Mouse (Mus musculus) T-helper 2 cell (primary cell): Measurements from ENCODE around the gene Mtmr10.

Experiments used
- in situ Hi-C: fragments of 300-600 bp; cut with MboI, MseI; formaldehyde crosslinking; loops from one replicate; pipeline ENCODE4 v1.15.1; 2025; ENCODE audit warnings: high pct_unique_total_duplicates

The Mtmr10 gene

GRCm38 (mm10) chr7:64371940-64372878, 84.8 kb downstream of the Mtmr10 start:
- in situ Hi-C loops: no loop called here

- in situ Hi-C loops: no loop called here
Measured at GRCm38 (mm10) chr7:64373147-64373829, 85.8 kb downstream of the Mtmr10 start.

GRCm38 (mm10) chr7:64373830-64374562, 86.5 kb downstream of the Mtmr10 start, which contains the start of gene Fan1:
Gene Fan1 (minus strand): TSS chr7:64374095.
- in situ Hi-C loops: no loop called here
